Mouse (Mus musculus) midbrain, embryonic 12.5 days (tissue): ENCODE results near the gene Vmn2r75. TPM values are rescaled to one million over a fixed set of nuclear protein-coding genes. Genes with fewer than 3 reads are reported as not detected.
A peak's percentile ranks its signal among the peaks of the same experiment; 100 is the strongest.
"Not testable (repeated sequence)": the region's sequence is repeated elsewhere in the genome, so short reads cannot be mapped to it uniquely, and the experiment has no call there.

Source experiments
- ATAC-seq: fragments of 200-750 bp; cut with Nextera tagmentation; 2 replicates; pipeline ENCODE4 v1.8.0; 2017; ENCODE audit warnings: low read depth, moderate TSS enrichment, moderate library complexity; ENCODE audit not compliant: low FRiP score
- H3K27ac ChIP-seq: fragments of 300-500 bp; sonication (generic); replicated peaks from 2 replicates; pipeline ENCODE4 v1.5.1; 2016; ENCODE audit warnings: mild to moderate bottlenecking
- H3K27me3 ChIP-seq: fragments of 300-500 bp; sonication (generic); 2 replicates; pipeline ENCODE4 v1.6.1; 2016; ENCODE audit warnings: mild to moderate bottlenecking
- H3K36me3 ChIP-seq: fragments of 300-500 bp; sonication (generic); 2 replicates; pipeline ENCODE4 v1.6.1; 2016
- H3K4me1 ChIP-seq: fragments of 300-500 bp; sonication (generic); 2 replicates; pipeline ENCODE4 v1.6.1; 2016
- H3K4me2 ChIP-seq: fragments of 300-500 bp; sonication (generic); replicated peaks from 2 replicates; pipeline ENCODE4 v1.6.1; 2016; ENCODE audit warnings: mild to moderate bottlenecking, moderate library complexity
- H3K4me3 ChIP-seq: fragments of 300-500 bp; sonication (generic); 2 replicates; pipeline ENCODE4 v1.5.1; 2016; ENCODE audit warnings: mild to moderate bottlenecking
- H3K9ac ChIP-seq: fragments of 300-500 bp; sonication (generic); replicated peaks from 2 replicates; pipeline ENCODE4 v1.6.1; 2016; ENCODE audit warnings: mild to moderate bottlenecking, moderate library complexity
- H3K9me3 ChIP-seq: fragments of 300-500 bp; sonication (generic); 2 replicates; pipeline ENCODE4 v1.6.1; 2016; ENCODE audit warnings: mild to moderate bottlenecking
- WGBS: fragments of 180-500 bp; shearing (Covaris S2); methylation state at CpG from one replicate; pipeline ENCODE4 v1.1.7; 2016; 5-methylcytosine and 5-hydroxymethylcytosine counted together
- polyA plus RNA-seq: library from polyadenylated mRNA; unstranded; fragments of >200 nt; fragmentation: Nextera tagmentation; extraction: Ambion mirVana; gene quantifications from 2 replicates; pipeline ENCODE4 v1.2.1, GENCODE M21; 2016

Gene Vmn2r75
- not detected in 2 replicates for polyA plus RNA-seq

GRCm38 (mm10) chr7:86171678-86172077 is at the start of gene Vmn2r75:
Gene Vmn2r75 (minus strand): TSS chr7:86171778.
- H3K27ac ChIP-seq, H3K4me1 ChIP-seq, H3K4me2 ChIP-seq, ATAC-seq, H3K4me3 ChIP-seq, H3K36me3 ChIP-seq, H3K9ac ChIP-seq, H3K9me3 ChIP-seq, H3K27me3 ChIP-seq: not testable (repeated sequence)
- 56% methylated on average over 1 of the region's 1 CpGs for WGBS

- no peak overlapping the region for H3K27ac ChIP-seq
- no peaks in the 10 kb centered on the region for H3K27me3 ChIP-seq
- H3K4me3 ChIP-seq = no peak overlapping the region
- no peaks in the 10 kb centered on the region for H3K9me3 ChIP-seq
- peak; percentile 71; the same call in 1 of the 2 replicates for ATAC-seq
- no peaks in the 10 kb centered on the region for H3K36me3 ChIP-seq
- H3K9ac ChIP-seq = no peak overlapping the region
- H3K4me1 ChIP-seq = no peaks in the 10 kb centered on the region
- no peak overlapping the region for H3K4me2 ChIP-seq
Measured at GRCm38 (mm10) chr7:86211345-86211744, 39.8 kb upstream of the Vmn2r75 start.

Other genes starting within 250 kb of the Vmn2r75 start
- not detected in 2 replicates for gene Vmn2r74, start 210.1 kb downstream of the Vmn2r75 start, polyA plus RNA-seq
- gene Vmn2r76, start 74.5 kb upstream of the Vmn2r75 start, polyA plus RNA-seq = not detected in 2 replicates
- gene Olfr310, start 105.4 kb upstream of the Vmn2r75 start, polyA plus RNA-seq = not detected in 2 replicates
- not detected in 2 replicates for gene Olfr309, start 141.9 kb upstream of the Vmn2r75 start, polyA plus RNA-seq
- not detected in 2 replicates for gene Olfr308, start 153.9 kb upstream of the Vmn2r75 start, polyA plus RNA-seq
- not detected in 2 replicates for gene Olfr307, start 165.8 kb upstream of the Vmn2r75 start, polyA plus RNA-seq
- not detected in 2 replicates for gene Olfr305, start 195.2 kb upstream of the Vmn2r75 start, polyA plus RNA-seq
- gene Olfr304, start 214.9 kb upstream of the Vmn2r75 start, polyA plus RNA-seq = not detected in 2 replicates
- gene Olfr303, start 226.0 kb upstream of the Vmn2r75 start, polyA plus RNA-seq = not detected in 2 replicates
- not detected in 2 replicates for gene Olfr301, start 232.1 kb upstream of the Vmn2r75 start, polyA plus RNA-seq